Mouse (Mus musculus) small intestine, adult 2 months (tissue): Measurements from ENCODE around the gene Mfsd13b. TPM values are rescaled to one million over a fixed set of nuclear protein-coding genes. Genes with fewer than 3 reads are reported as not detected.
"Not testable (repeated sequence)": the region's sequence is repeated elsewhere in the genome, so short reads cannot be mapped to it uniquely, and the experiment has no call there.

Experiments used
- H3K27ac ChIP-seq: fragments of 200-500 bp; 2 replicates; pipeline ENCODE4 v1.5.1; 2012; ENCODE audit warnings: low read depth, low read length, control low read depth, inconsistent platforms; ENCODE audit not compliant: insufficient read depth
- H3K27me3 ChIP-seq: fragments of 200-500 bp; 2 replicates; pipeline ENCODE4 v1.6.1; 2012; ENCODE audit warnings: mild to moderate bottlenecking, moderate library complexity, low read length, inconsistent platforms; ENCODE audit not compliant: control insufficient read depth, insufficient read depth
- H3K36me3 ChIP-seq: fragments of 200-500 bp; 2 replicates; pipeline ENCODE4 v1.6.1; 2012; ENCODE audit warnings: mild to moderate bottlenecking, low read length, control low read depth, inconsistent platforms; ENCODE audit not compliant: control insufficient read depth, insufficient read depth
- H3K4me1 ChIP-seq: fragments of 200-500 bp; 2 replicates; pipeline ENCODE4 v1.6.1; 2012; ENCODE audit warnings: low read length, inconsistent platforms, mixed read lengths; ENCODE audit not compliant: control insufficient read depth, insufficient read depth, insufficient read length
- H3K4me3 ChIP-seq: fragments of 200-500 bp; 2 replicates; pipeline ENCODE4 v1.5.1; 2012; ENCODE audit warnings: low read depth, mild to moderate bottlenecking, control low read depth, inconsistent platforms, low read length, moderate library complexity
- CTCF ChIP-seq: fragments of 200-500 bp; IDR thresholded peaks from 2 replicates; pipeline ENCODE4 v1.5.1; 2012; ENCODE audit warnings: low read depth, mild to moderate bottlenecking, control low read depth, inconsistent platforms, low read length, moderate library complexity, mixed read lengths; ENCODE audit not compliant: insufficient replicate concordance, insufficient read length; ENCODE audit errors: extremely low read depth
- POLR2A ChIP-seq: fragments of 200-500 bp; IDR thresholded peaks from 2 replicates; pipeline ENCODE4 v1.6.1; 2012; ENCODE audit warnings: low read depth, mild to moderate bottlenecking, control low read depth, inconsistent platforms, low read length, moderate library complexity
- WGBS: fragments of 180-500 bp; shearing (Covaris S2); methylation state at CpG from one replicate; pipeline ENCODE4 v1.1.7; 2018; 5-methylcytosine and 5-hydroxymethylcytosine counted together
- polyA plus RNA-seq: library from polyadenylated mRNA; depleted of rRNA; stranded (reverse); fragments of >200 nt; gene quantifications from 2 replicates; pipeline ENCODE4 v1.2.3, GENCODE M21; 2012

The Mfsd13b gene
- polyA plus RNA-seq, 1 experiment, result 0.13 TPM

- 34% methylated on average over 3 of the region's 3 CpGs for WGBS
- no peaks in the 10 kb centered on the region for H3K4me1 ChIP-seq
- 0 out of 2 replicates have a peak, but pooled peaks cover 3% of the 10 kb centered on the region for H3K27me3 ChIP-seq
- TF ChIP-seq POLR2A, result no peak
- no peak for TF ChIP-seq CTCF
- H3K4me3 ChIP-seq, result no peak overlapping the region
- H3K36me3 ChIP-seq, result no peaks in the 10 kb centered on the region
- no peak overlapping the region for H3K27ac ChIP-seq
These were observed 44.0 kb downstream of the Mfsd13b start for GRCm38 (mm10) chr7:121026300-121026699.

- not testable (repeated sequence) for H3K27ac ChIP-seq, H3K36me3 ChIP-seq, H3K4me1 ChIP-seq, H3K27me3 ChIP-seq, H3K4me3 ChIP-seq
These were observed 47.6 kb downstream of the Mfsd13b start for GRCm38 (mm10) chr7:121029947-121030346.

GRCm38 (mm10) chr7:121033856-121034652 is 51.7 kb downstream of the Mfsd13b start, which contains the start of gene Mettl9:
Gene Mettl9, plus strand, starts transcription at chr7:121034445.
- Histone ChIP-seq H3K4me1 (peaks cover 8% of the 10 kb centered on the region; the same call in 1 of the 2 replicates), H3K27me3 (no peaks in the 10 kb centered on the region), H3K36me3 (no peaks in the 10 kb centered on the region), H3K27ac (peak within 1 kb of the TSS; percentile 76), H3K4me3 (peak within 1 kb of the TSS; percentile 97)
- no peak for TF ChIP-seq CTCF
- TF ChIP-seq POLR2A, result peak; percentile 89
- WGBS, result 2% methylated on average over 42 of the region's 43 CpGs

GRCm38 (mm10) chr7:121034701-121035141 is 52.4 kb downstream of the Mfsd13b start:
- peak overlapping the region; percentile 76 for H3K27ac ChIP-seq
- TF ChIP-seq POLR2A (no peak), CTCF (no peak)
- H3K27me3 ChIP-seq, result no peaks in the 10 kb centered on the region
- no peaks in the 10 kb centered on the region for H3K36me3 ChIP-seq
- WGBS, result under 1% methylated on average over 63 of the region's 63 CpGs
- H3K4me1 ChIP-seq, result peaks cover 8% of the 10 kb centered on the region; the same call in 1 of the 2 replicates
- peak overlapping the region; percentile 97 for H3K4me3 ChIP-seq

DNA sequence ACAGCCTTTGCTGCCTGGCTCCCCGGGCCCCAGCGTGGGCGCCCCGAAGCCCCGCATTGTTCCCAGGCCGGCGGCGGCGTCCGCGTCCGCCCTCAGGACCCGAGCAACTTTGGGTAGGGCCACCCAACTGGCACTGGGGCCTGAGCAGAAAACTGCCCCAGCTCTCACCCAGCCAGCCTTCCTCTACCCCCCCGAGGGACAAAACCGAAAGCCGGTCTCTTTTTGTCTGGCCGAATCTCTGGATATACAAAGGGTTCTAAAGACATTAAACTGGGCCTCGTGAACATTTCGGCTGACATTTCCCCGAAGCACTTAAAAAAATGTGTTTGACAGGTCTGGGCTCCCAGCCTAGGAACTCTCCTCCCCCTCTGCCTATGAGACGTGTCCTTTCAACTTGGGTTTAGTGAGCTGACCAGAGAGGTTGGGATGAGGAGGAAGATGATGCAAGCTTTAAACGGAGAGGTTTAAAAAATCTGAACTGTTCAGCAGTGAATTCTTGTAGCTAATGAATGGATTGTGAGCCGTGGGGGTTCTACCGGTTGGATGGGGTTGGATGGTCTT is 52.9 kb downstream of the Mfsd13b start:
- H3K27me3 ChIP-seq, result no peaks in the 10 kb centered on the region
- H3K4me3 ChIP-seq, result peak overlapping the region; percentile 97
- peaks cover 8% of the 10 kb centered on the region; the same call in 1 of the 2 replicates for H3K4me1 ChIP-seq
- whole genome bisulfite sequencing, result under 1% methylated on average over 24 of the region's 24 CpGs
- peak overlapping the region; percentile 76 for H3K27ac ChIP-seq
- TF ChIP-seq POLR2A, result no peak
- no peak for TF ChIP-seq CTCF
- no peaks in the 10 kb centered on the region for H3K36me3 ChIP-seq

- no peaks in the 10 kb centered on the region for H3K36me3 ChIP-seq
- 75% methylated on average over 4 of the region's 4 CpGs for whole genome bisulfite sequencing
- H3K27me3 ChIP-seq, result no peaks in the 10 kb centered on the region
- H3K27ac ChIP-seq, result no peak overlapping the region
- no peak for TF ChIP-seq POLR2A
- TF ChIP-seq CTCF, result no peak
- peaks cover 19% of the 10 kb centered on the region; the same call in 1 of the 2 replicates for H3K4me1 ChIP-seq
- H3K4me3 ChIP-seq, result no peak overlapping the region
These were observed 58.3 kb downstream of the Mfsd13b start for GRCm38 (mm10) chr7:121040595-121040994.

DNA sequence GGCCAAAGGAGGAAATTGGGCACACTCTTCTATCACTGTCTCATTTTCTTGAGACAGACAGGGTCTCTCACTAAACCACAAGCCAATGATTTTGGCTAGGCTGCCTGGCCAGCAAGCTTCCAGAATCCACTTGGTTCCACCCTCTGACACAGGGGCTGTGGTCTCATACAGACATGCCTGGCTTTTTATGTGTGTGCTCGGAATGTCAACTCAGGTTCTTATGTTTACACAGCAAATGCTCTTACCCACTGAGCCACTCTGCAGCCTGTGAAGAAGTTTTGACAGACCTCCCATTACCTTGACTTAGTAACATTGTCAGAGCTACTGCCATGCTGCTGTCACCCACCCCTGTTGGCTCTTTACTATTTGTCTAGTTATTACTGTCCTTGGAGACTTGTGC is 59.7 kb downstream of the Mfsd13b start:
- no peaks in the 10 kb centered on the region for H3K36me3 ChIP-seq
- TF ChIP-seq POLR2A, result no peak
- no peak for TF ChIP-seq CTCF
- no peak overlapping the region for H3K27ac ChIP-seq
- H3K27me3 ChIP-seq, result no peaks in the 10 kb centered on the region
- H3K4me3 ChIP-seq, result no peak overlapping the region
- H3K4me1 ChIP-seq, result peaks cover 17% of the 10 kb centered on the region; the same call in 1 of the 2 replicates
- 52% methylated on average over 1 of the region's 1 CpGs for WGBS

DNA sequence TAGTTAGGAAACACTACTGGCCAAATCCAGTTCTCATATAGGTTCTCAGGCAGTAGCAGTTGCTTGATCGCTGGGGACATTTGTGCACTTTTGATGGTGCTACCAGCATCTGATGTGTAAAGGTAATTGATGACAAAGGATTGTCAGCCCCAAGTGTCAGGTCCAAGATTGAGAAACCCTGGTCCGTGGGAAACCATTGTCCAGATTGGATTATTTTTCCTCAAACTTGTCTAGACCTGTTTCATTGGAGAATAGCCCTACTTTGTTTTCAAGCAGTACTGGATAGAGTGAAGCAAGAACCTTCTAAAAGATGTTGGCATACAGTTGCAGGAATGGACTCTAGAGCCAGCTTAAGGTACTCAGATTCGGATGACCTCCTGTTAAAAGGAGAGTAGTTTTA is 60.7 kb downstream of the Mfsd13b start:
- Histone ChIP-seq H3K4me3 (no peak overlapping the region), H3K4me1 (peaks cover 19% of the 10 kb centered on the region; the same call in 1 of the 2 replicates), H3K36me3 (no peaks in the 10 kb centered on the region), H3K27ac (peak overlapping the region; percentile 58; the same call in 1 of the 2 replicates), H3K27me3 (no peaks in the 10 kb centered on the region)
- TF ChIP-seq CTCF (no peak), POLR2A (no peak)
- WGBS, result 91% methylated on average over 3 of the region's 3 CpGs
